Mouse (Mus musculus) embryonic facial prominence, embryonic 10.5 days (tissue): ENCODE data around the gene Pusl1. TPM values are rescaled to one million over a fixed set of nuclear protein-coding genes. Genes with fewer than 3 reads are reported as not detected.

Experiments used
- DNase-seq: peaks from one replicate; pipeline ENCODE4 v3.0.0-alpha.2; 2017; ENCODE audit warnings: low spot score
- H3K27ac ChIP-seq: fragments of 300-500 bp; sonication (generic); replicated peaks from 2 replicates; pipeline ENCODE4 v1.5.1; 2016; ENCODE audit warnings: mild to moderate bottlenecking
- H3K27me3 ChIP-seq: fragments of 300-500 bp; sonication (generic); replicated peaks from 2 replicates; pipeline ENCODE4 v1.6.1; 2016; ENCODE audit warnings: low read depth, mild to moderate bottlenecking; ENCODE audit not compliant: poor library complexity, severe bottlenecking
- H3K36me3 ChIP-seq: fragments of 300-500 bp; sonication (generic); replicated peaks from 2 replicates; pipeline ENCODE4 v1.6.1; 2016; ENCODE audit warnings: mild to moderate bottlenecking, moderate library complexity
- H3K4me1 ChIP-seq: fragments of 300-500 bp; sonication (generic); 2 replicates; pipeline ENCODE4 v1.6.1; 2016
- H3K4me3 ChIP-seq: fragments of 300-500 bp; sonication (generic); 2 replicates; pipeline ENCODE4 v1.5.1; 2016; ENCODE audit warnings: mild to moderate bottlenecking, moderate library complexity
- H3K9me3 ChIP-seq: fragments of 300-500 bp; sonication (generic); 2 replicates; pipeline ENCODE4 v1.6.1; 2016; ENCODE audit warnings: mild to moderate bottlenecking
- WGBS: fragments of 180-500 bp; shearing (Covaris S2); methylation state at CpG from one replicate; pipeline ENCODE4 v1.1.7; 2016; 5-methylcytosine and 5-hydroxymethylcytosine counted together
- polyA plus RNA-seq: library from polyadenylated mRNA; unstranded; fragments of >200 nt; fragmentation: Nextera tagmentation; extraction: Ambion mirVana; gene quantifications from 2 replicates; pipeline ENCODE4 v1.2.1, GENCODE M21; 2016

Gene Pusl1
- polyA plus RNA-seq, 1 experiment from 2014 or later: 52.7 TPM

- no peak overlapping the region for H3K27ac ChIP-seq
Observed at GRCm38 (mm10) chr4:155849792-155850451, 41.7 kb downstream of the Pusl1 start.

GRCm38 (mm10) chr4:155849391-155849790 lies 42.2 kb downstream of the Pusl1 start:
- no peak for DNase-seq
- no peak overlapping the region for H3K27ac ChIP-seq
- no peak overlapping the region; the same call in 1 of the 2 replicates for H3K4me3 ChIP-seq
- no peaks in the 10 kb centered on the region for H3K27me3 ChIP-seq
- peaks cover 21% of the 10 kb centered on the region for H3K36me3 ChIP-seq
- H3K9me3 ChIP-seq: no peaks in the 10 kb centered on the region
- H3K4me1 ChIP-seq: peaks cover 33% of the 10 kb centered on the region
- WGBS: 89% methylated on average over 2 of the region's 2 CpGs

More at GRCm38 (mm10) chr4:155849792-155850451, 41.7 kb downstream of the Pusl1 start:
- H3K9me3 ChIP-seq: no peaks in the 10 kb centered on the region
- DNase-seq: no peak
- WGBS: 91% methylated on average over 3 of the region's 3 CpGs
- no peak overlapping the region; the same call in 1 of the 2 replicates for H3K4me3 ChIP-seq
- peaks cover 26% of the 10 kb centered on the region for H3K36me3 ChIP-seq
- H3K4me1 ChIP-seq: peaks cover 33% of the 10 kb centered on the region
- no peaks in the 10 kb centered on the region for H3K27me3 ChIP-seq

- Histone ChIP-seq H3K36me3 (peaks cover 18% of the 10 kb centered on the region), H3K4me3 (peak overlapping the region; percentile 87), H3K4me1 (peaks cover 33% of the 10 kb centered on the region), H3K9me3 (no peaks in the 10 kb centered on the region), H3K27ac (peak overlapping the region; percentile 83; the same call in 1 of the 2 replicates), H3K27me3 (no peaks in the 10 kb centered on the region)
- DNase-seq: no peak
- WGBS: 51% methylated on average over 7 of the region's 7 CpGs
Observed at GRCm38 (mm10) chr4:155848434-155849095, 43.0 kb downstream of the Pusl1 start.

DNA sequence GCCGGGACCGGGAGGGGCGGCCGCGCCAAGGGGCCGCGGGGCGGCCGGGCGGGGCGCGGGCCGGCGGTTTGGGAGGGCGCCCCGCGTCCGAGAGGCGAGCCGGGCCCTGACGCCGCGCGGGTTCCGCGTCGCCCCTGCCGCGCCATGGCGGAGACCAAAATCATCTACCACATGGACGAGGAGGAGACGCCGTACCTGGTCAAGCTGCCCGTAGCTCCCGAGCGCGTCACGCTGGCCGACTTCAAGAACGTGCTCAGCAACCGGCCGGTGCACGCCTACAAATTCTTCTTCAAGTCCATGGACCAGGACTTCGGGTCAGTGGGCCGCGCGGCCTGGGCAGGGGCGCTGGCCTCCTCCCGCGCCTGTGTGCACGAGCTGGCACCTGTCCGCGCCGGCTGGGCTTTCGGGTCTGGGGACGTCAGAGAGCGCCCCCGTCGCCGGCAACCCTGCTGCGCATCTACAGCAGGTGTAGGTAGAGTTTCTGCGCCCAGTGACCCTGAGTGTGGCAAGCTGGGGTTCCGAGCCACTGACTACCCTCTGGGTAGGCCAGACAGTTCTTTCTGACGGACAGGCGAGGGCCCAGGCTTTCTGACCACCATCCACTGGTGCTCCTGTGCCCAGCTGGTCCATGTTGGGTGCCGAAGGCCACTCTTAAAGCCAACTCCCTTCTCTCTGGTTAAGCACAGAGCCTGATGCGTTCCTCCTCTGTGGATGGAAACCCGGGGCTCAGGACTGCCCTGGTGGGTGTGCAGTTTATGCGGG lies 43.8 kb downstream of the Pusl1 start:
- Histone ChIP-seq H3K36me3 (peaks cover 18% of the 10 kb centered on the region), H3K27ac (peak overlapping the region; percentile 83), H3K4me1 (peaks cover 33% of the 10 kb centered on the region), H3K27me3 (peaks cover 6% of the 10 kb centered on the region), H3K4me3 (peak overlapping the region; percentile 87), H3K9me3 (no peaks in the 10 kb centered on the region)
- peak; percentile 69 for DNase-seq
- WGBS: 2% methylated on average over 69 of the region's 69 CpGs

DNA sequence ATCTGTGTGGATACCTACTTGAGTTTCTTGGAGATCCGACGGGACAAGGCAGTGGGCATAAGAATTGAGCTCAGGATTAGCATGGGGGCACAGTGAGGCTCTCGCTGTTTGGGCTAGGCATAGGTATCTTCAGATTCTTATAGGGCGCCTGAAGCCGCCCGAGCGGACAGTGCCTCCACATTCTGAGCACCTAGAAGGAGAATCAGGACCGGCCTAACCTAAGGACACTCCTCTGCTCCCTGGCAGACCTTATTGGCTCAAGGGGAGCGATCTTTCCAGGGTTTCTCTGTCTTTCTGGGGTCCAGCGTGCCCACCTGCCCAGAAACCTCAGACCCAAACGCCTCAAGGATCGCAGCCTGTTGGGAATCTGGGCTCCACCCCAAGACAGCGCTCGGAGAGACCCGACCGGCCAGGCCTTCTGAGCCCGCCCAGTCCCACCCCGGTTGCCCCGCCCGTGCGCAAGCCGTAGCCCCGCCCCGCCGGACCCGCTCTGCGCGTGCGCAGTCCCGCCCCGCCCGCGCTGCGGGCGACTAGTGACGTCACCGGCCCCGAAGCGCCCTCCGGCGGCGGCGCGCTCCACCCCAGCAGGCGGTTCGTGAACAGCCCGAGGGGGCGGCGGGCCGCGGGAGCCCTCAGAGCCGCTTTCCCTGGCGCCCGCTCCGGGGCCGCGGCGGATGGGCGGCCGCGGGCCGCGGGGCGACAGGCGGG lies 44.6 kb downstream of the Pusl1 start, which contains the start of gene Dvl1:
Dvl1 (plus strand) TSS at position 532 of the 708 bp plus-strand sequence.
- H3K36me3 ChIP-seq: peaks cover 22% of the 10 kb centered on the region
- peaks cover 14% of the 10 kb centered on the region for H3K27me3 ChIP-seq
- H3K4me3 ChIP-seq: peak within 1 kb of the TSS; percentile 87
- H3K9me3 ChIP-seq: no peaks in the 10 kb centered on the region
- DNase-seq: peak; percentile 97
- H3K27ac ChIP-seq: peak within 1 kb of the TSS; percentile 83
- H3K4me1 ChIP-seq: peaks cover 33% of the 10 kb centered on the region
- WGBS: 3% methylated on average over 65 of the region's 65 CpGs

DNA sequence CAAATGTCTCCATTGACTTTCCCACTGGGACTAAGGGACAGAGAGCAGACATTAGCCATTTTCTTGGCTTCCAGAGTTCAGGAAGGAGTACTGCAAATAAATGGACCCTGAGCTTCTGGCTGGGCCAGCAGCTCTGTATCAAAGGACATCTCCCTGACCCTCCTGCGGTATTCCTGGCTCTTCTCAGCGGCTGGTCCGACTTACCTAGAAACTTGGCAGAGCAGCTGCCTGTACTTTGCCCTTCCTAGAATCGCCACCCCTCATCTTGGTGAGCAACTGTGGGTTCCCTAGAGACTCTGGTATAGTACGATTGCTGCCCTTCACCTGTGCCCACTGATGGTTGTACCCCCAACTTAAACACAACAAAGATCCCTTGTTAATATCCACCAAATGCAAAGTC lies 48.4 kb downstream of the Pusl1 start:
- Histone ChIP-seq H3K27me3 (peaks cover 28% of the 10 kb centered on the region), H3K27ac (no peak overlapping the region), H3K36me3 (peaks cover 26% of the 10 kb centered on the region), H3K9me3 (no peaks in the 10 kb centered on the region), H3K4me1 (peaks cover 51% of the 10 kb centered on the region), H3K4me3 (no peak overlapping the region)
- WGBS: 91% methylated on average over 5 of the region's 5 CpGs
- DNase-seq: no peak

- peak overlapping the region; percentile 59 for H3K4me3 ChIP-seq
- H3K36me3 ChIP-seq: peaks cover 26% of the 10 kb centered on the region
- peaks cover 48% of the 10 kb centered on the region for H3K4me1 ChIP-seq
- H3K9me3 ChIP-seq: no peaks in the 10 kb centered on the region
- no peak for DNase-seq
- 38% methylated on average over 38 of the region's 38 CpGs for WGBS
- H3K27me3 ChIP-seq: peaks cover 28% of the 10 kb centered on the region
- H3K27ac ChIP-seq: no peak overlapping the region
Observed at GRCm38 (mm10) chr4:155841651-155842270, 49.8 kb downstream of the Pusl1 start.

- Histone ChIP-seq H3K9me3 (no peaks in the 10 kb centered on the region), H3K27ac (peak overlapping the region; percentile 63), H3K4me3 (peak overlapping the region; percentile 59), H3K27me3 (peaks cover 28% of the 10 kb centered on the region), H3K36me3 (peaks cover 26% of the 10 kb centered on the region), H3K4me1 (peaks cover 42% of the 10 kb centered on the region)
- under 1% methylated on average over 32 of the region's 32 CpGs for WGBS
- peak; percentile 64 for DNase-seq
Observed at GRCm38 (mm10) chr4:155841003-155841454, 50.6 kb downstream of the Pusl1 start.

DNA sequence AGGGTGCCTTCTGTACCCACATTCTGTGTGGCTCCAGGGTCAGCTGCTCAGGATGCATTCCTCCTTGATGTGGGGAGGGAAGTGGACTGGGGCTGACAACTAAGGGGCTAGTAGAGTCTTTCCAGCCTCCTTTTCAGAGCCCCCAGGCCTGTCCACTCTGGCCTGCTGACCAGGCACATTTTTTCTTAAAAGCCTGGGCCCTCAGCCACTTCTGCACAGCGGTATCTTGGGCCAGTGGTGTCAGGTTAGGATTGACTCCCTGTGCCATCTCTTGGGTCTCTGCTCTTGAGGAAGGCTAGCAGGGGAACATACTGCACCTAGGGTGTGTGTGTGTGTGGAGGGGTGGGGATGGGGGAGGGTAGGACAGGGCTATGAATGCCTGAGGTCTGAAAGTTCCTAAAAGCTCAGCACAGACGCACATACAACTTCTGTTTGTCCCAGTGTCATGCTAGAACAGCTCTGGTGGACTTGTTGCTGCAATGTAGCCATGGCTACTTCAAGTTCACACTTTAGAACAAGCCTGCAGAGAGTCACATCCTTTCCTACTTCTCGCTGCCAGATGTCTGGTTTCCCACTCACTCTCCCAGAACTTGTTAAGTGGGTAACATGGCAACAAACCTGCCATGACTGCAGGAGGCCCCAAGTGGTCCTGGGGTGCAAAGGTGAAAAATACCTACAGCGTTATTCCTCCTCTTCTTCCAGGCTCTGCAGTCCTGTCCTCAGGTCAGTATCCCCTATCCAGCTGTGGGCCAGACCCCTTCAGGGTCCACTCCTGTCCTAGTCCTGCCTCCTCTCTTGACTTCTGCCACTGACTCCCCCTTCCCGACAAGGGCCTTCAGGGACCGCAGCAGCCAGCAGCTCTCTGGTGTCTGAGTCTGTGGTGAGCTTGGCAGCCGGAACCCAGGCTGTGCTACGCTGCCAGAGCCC lies 51.2 kb downstream of the Pusl1 start:
- DNase-seq: no peak
- 6% methylated on average over 8 of the region's 8 CpGs for WGBS

DNA sequence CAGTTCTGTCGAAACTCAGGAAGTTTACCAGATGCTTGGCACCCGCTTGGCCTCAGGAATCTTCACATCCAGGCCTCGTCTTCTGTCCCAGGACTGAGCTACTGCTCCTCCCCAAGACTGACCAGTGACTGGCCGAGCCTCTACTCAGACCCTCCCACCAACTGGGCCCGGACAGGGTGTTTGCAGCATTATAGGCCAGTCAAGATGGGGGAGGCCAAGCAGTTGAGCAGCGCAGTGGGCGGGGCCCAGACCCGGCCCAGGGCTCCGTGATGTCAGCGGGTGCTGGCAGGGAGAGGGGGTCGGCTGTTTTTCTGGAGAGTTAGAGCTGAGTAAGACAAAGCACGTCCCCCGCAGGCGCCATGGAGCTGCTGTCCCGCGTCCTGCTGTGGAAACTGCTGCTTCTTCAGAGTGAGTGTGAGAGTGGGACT lies 52.1 kb downstream of the Pusl1 start, which contains the start of gene Mxra8:
Mxra8 (plus strand) TSS at position 198 of the 428 bp plus-strand sequence.
- peak within 1 kb of the TSS; percentile 59 for H3K4me3 ChIP-seq
- peaks cover 34% of the 10 kb centered on the region for H3K36me3 ChIP-seq
- peak within 1 kb of the TSS; percentile 89 for H3K27ac ChIP-seq
- DNase-seq: peak; percentile 92
- WGBS: 2% methylated on average over 16 of the region's 16 CpGs
- H3K4me1 ChIP-seq: peaks cover 42% of the 10 kb centered on the region
- H3K9me3 ChIP-seq: no peaks in the 10 kb centered on the region
- H3K27me3 ChIP-seq: peaks cover 28% of the 10 kb centered on the region

More for the DNA sequence above, 51.2 kb downstream of the Pusl1 start:
- H3K4me1 ChIP-seq: peaks cover 42% of the 10 kb centered on the region
- H3K27me3 ChIP-seq: peaks cover 28% of the 10 kb centered on the region
- H3K4me3 ChIP-seq: peak overlapping the region; percentile 59
- no peaks in the 10 kb centered on the region for H3K9me3 ChIP-seq
- H3K36me3 ChIP-seq: peaks cover 27% of the 10 kb centered on the region
- H3K27ac ChIP-seq: peak overlapping the region; percentile 89
